Mouse (Mus musculus) v-Abl transformed pro-B cells (cell line): ENCODE measurements around the gene Dhrs7c.

Experiments used
- in situ Hi-C, 2 experiments: fragments of 400-800 bp; cut with MboI; formaldehyde crosslinking; loops; one replicate each; pipeline ENCODE4 v1.15.1; 2025; ENCODE audit not compliant: unreplicated experiment in 2 of 2

Gene Dhrs7c

DNA sequence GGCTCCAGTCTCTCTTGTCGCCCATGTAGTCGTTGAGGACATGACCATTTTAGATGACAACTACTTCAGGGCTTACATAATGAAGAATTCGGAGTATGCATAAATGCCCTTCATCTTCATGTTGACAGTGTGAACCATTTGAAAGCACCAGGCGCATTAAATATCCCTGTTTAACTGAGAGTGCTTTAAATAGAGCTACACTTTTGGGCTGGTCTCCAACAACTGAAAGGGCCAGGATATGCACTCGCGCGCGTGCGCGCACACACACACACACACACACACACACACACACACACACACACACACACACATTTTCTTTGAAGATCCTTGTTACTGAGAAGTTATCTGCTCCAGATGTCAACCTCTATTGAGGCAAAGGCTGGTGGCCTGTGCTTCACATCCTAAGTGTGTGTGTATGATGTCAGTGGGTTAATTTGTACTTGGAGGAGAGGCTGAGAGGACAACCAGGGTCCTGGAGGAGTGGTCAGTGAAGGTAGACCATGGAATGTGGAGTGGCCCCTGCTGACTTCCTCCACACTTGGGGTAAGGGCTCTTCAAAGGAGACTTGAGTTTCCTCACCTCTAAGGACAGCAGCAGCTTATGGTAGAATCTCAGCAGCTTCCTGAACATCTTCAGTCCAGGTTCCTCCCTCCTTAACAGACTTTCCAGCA is 37.6 kb downstream of the Dhrs7c start:
- in situ Hi-C loops, result no loop called here

DNA sequence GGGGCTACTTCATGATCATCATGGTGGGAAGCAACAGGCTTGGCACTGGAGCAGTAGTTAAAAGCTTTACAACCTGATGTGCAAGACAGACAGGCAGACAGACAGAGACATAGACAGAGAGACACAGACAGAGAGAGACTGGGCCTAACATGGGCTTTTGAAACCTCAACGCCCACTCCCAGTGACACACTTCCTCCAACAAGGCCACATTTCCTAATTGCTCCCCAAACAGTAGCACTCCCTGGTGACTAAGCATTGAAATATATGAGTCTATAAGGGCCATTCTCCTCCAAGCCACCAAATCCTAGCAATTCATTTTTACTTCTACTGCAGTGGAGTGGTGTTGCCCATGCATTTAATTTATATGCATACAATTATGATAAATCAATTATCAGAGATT is 41.8 kb downstream of the Dhrs7c start:
- in situ Hi-C loops, result no loop called here

GRCm38 (mm10) chr11:67845193-67845592 is 47.2 kb downstream of the Dhrs7c start:
- in situ Hi-C loops, result no loop called here

DNA sequence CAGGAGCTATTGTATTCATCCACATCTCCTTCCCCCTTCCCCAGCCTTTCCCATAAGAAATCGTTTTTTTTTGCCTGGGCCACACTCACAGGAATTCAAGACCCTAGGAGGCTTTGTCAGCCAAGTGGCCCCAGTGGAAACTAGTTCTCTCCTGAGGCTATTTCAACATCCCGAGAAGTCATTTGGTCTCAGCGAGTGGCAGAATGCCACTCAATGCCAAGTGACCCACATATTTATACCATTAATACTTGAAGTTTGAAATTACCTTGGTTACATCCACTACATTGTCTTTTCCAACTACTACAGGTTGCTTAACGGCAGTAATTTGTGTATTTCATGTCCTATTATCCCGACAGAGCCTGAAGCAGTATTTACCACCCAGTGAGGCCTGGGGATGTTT is 53.8 kb downstream of the Dhrs7c start:
- in situ Hi-C loops, result loop anchor here (5.0 kb wide), 1 partner anchor 34 kb away; no protein-coding TSS in a partner anchor

GRCm38 (mm10) chr11:67853996-67854395 is 56.0 kb downstream of the Dhrs7c start:
- in situ Hi-C loops, result loop anchor here (5.0 kb wide), 1 partner anchor 37 kb away; no protein-coding TSS in a partner anchor

GRCm38 (mm10) chr11:67855035-67855434 is 57.0 kb downstream of the Dhrs7c start:
- in situ Hi-C loops, result no loop called here

GRCm38 (mm10) chr11:67858518-67858917 is 60.5 kb downstream of the Dhrs7c start:
- in situ Hi-C loops, result no loop called here

DNA sequence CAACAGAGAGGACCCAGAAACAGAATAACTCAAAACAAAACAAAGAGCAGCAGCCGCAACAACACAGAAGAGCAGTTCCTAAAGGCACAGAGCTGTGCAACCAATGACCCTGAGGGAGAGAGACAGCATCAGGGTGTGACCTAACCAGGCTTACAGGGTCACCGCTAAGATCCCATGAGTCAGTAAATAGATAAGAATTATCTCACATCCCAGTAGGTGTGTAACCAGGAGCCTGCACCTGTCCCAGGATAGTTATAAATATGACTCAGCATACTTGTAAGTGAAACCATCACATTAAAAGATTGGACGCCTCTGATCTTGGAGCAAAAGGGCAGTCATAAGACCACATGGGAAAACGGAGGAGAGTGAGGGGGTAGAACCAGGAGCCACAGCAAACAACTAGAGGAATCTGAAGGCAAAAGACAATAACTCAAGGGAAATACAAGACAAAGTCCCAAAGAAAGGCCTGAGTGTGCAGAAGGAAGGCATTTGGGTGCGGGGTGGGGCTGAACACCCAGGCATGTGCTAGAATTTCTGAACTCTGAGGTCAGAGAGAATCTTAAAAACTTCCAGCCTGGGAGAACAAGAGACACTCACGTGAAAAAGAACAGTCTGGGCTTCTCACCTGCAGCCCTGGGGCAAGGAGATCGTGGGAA is 62.9 kb downstream of the Dhrs7c start:
- in situ Hi-C loops, result no loop called here

DNA sequence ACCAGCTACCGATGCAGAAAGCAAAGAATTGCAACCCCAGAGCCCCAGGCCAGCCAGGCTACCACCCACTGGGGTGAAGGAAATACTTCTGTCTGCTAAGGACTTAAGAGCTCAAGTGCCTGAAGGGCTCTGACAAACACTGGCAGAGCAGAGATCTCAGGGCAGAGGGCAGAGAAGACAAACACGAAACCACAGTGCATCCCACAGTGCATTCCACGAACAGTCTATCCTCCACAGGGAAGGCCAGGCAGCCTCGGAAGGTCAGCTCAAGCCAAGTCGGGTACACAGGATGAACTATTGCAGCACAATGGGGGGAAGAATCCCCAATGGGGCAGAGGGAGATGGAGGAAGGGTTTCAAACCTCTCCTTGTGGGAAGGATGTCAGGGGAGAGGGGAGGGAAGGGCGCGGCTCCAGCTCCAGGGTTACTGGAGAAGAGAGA is 63.4 kb downstream of the Dhrs7c start:
- in situ Hi-C loops, result no loop called here

- in situ Hi-C loops, result no loop called here
Measured at GRCm38 (mm10) chr11:67865100-67865499, 67.1 kb downstream of the Dhrs7c start.
